Mouse (Mus musculus): ENCODE data around the gene Hist1h2bk. TPM values are rescaled to one million over a fixed set of nuclear protein-coding genes. Genes with fewer than 3 reads are reported as not detected.

Hist1h2bk gene
- polyA plus RNA-seq, 1 experiment, result 0.18 TPM

Other genes starting within 250 kb of the Hist1h2bk start
- gene Hist1h2an, start 248.7 kb upstream of the Hist1h2bk start, polyA plus RNA-seq (2012; rRNA removed), result not detected in 2 replicates
- gene Hist1h2bp, start 248.4 kb upstream of the Hist1h2bk start, polyA plus RNA-seq (2012; rRNA removed), result 0.16 TPM in 1 of 2 replicates, not detected in the other
- 2.7 TPM in 2 replicates for gene Hist1h2bq, start 225.7 kb upstream of the Hist1h2bk start, polyA plus RNA-seq (2012; rRNA removed)
- gene Hist1h2ao, start 225.4 kb upstream of the Hist1h2bk start, polyA plus RNA-seq (2012; rRNA removed), result not detected in 2 replicates
- gene Hist1h4m, start 224.1 kb upstream of the Hist1h2bk start, polyA plus RNA-seq (2012; rRNA removed), result not detected in 2 replicates
- gene Hist1h4n, start 203.7 kb upstream of the Hist1h2bk start, polyA plus RNA-seq (2012; rRNA removed), result 3.2 and 5.1 TPM in 2 replicates
- 0.54 and 1.5 TPM in 2 replicates for gene Hist1h2ap, start 202.4 kb upstream of the Hist1h2bk start, polyA plus RNA-seq (2012; rRNA removed)
- 0.73 and 0.88 TPM in 2 replicates for gene Hist1h2br, start 202.1 kb upstream of the Hist1h2bk start, polyA plus RNA-seq (2012; rRNA removed)
- 1.7 TPM in 2 replicates for gene Zfp184, start 90.8 kb upstream of the Hist1h2bk start, polyA plus RNA-seq (2012; rRNA removed)
- gene Pom121l2, start 54.7 kb upstream of the Hist1h2bk start, polyA plus RNA-seq (2012; rRNA removed), result not detected in 2 replicates
- gene Prss16, start 26.1 kb upstream of the Hist1h2bk start, polyA plus RNA-seq (2012; rRNA removed), result 0.52 and 0.73 TPM in 2 replicates
- gene Hist1h2ah, start 302 bp upstream of the Hist1h2bk start, polyA plus RNA-seq (2012; rRNA removed), result 0.46 TPM in 1 of 2 replicates, not detected in the other
- gene Hist1h4i, start 5.5 kb downstream of the Hist1h2bk start, polyA plus RNA-seq (2012; rRNA removed), result 3.2 and 4.3 TPM in 2 replicates
- gene Hist1h2ag, start 7.1 kb downstream of the Hist1h2bk start, polyA plus RNA-seq (2012; rRNA removed), result 0.50 and 0.56 TPM in 2 replicates
- gene Hist1h2bj, start 7.3 kb downstream of the Hist1h2bk start, polyA plus RNA-seq (2012; rRNA removed), result 0.65 and 1.6 TPM in 2 replicates
- not detected in 2 replicates for gene Vmn1r188, start 48.6 kb downstream of the Hist1h2bk start, polyA plus RNA-seq (2012; rRNA removed)
- not detected in 2 replicates for gene Vmn1r189, start 70.0 kb downstream of the Hist1h2bk start, polyA plus RNA-seq (2012; rRNA removed)
- not detected in 2 replicates for gene Vmn1r191, start 148.1 kb downstream of the Hist1h2bk start, polyA plus RNA-seq (2012; rRNA removed)
- not detected in 2 replicates for gene Vmn1r192, start 155.3 kb downstream of the Hist1h2bk start, polyA plus RNA-seq (2012; rRNA removed)
- gene Vmn1r193, start 187.3 kb downstream of the Hist1h2bk start, polyA plus RNA-seq (2012; rRNA removed), result not detected in 2 replicates
- not detected in 2 replicates for gene Vmn1r194, start 208.3 kb downstream of the Hist1h2bk start, polyA plus RNA-seq (2012; rRNA removed)
- not detected in 2 replicates for gene Vmn1r195, start 234.7 kb downstream of the Hist1h2bk start, polyA plus RNA-seq (2012; rRNA removed)

All from urinary bladder, adult 2 months (tissue).